Mouse (Mus musculus): Measurements from ENCODE around the gene Mmrn1. TPM values are rescaled to one million over a fixed set of nuclear protein-coding genes. Genes with fewer than 3 reads are reported as not detected.

The Mmrn1 gene
- polyA plus RNA-seq, 1 experiment, result not detected

DNA sequence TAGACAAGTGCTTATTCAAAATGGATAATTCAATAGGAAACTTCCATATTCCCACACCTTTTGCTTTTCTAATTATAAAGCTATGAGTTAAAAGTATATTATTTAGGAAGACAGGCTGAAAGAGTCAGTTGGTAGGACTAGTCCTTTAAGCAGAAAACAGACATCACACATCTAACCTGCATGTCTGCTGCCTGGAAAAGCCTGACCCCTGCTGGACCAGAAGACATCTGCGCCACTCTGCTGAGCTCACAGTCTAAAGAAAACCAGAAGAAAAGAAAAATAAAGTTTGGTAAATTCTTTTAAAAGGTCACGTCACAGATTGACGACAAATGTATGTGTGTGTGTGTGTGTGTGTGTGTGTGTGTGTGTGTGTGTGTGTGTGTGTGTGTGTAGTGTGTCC lies 25.6 kb downstream of the Mmrn1 start:
- Histone ChIP-seq H3K27me3 (ENCODE audit: control insufficient read depth, insufficient read depth, insufficient read length) (no peaks in the 10 kb centered on the region), H3K79me2 (ENCODE audit: control insufficient read depth, insufficient read depth) (no peaks in the 10 kb centered on the region), H3K36me3 (ENCODE audit: control insufficient read depth, insufficient read depth) (no peaks in the 10 kb centered on the region), H3K4me3 (no peak overlapping the region), H3K4me2 (ENCODE audit: low read depth) (no peak overlapping the region), H3ac (ENCODE audit: control insufficient read depth, insufficient read length) (no peak overlapping the region)
- TF ChIP-seq CEBPB (IDR thresholded peaks at IDR 0.05; ENCODE audit: insufficient read depth, poor library complexity, severe bottlenecking) (no peak), MAX (IDR thresholded peaks at IDR 0.05; ENCODE audit: low read depth) (no peak), POLR2A (IDR thresholded peaks at IDR 0.05; ENCODE audit: insufficient read length, low read depth) (no peak), MYOG (IDR thresholded peaks at IDR 0.05; ENCODE audit: control insufficient read depth in 1 of 3, insufficient read depth in 1 of 3, insufficient read length in 2 of 3, low read depth in 2 of 3) (no peak), MYOD1 (IDR thresholded peaks at IDR 0.05; ENCODE audit: control insufficient read depth in 1 of 3, insufficient read length in 2 of 3, low read depth in 2 of 3) (no peak), TCF12 (IDR thresholded peaks at IDR 0.05; ENCODE audit: insufficient read depth, poor library complexity, severe bottlenecking) (no peak), REST (IDR thresholded peaks at IDR 0.05; ENCODE audit: insufficient read depth, insufficient read length) (no peak), POLR2AphosphoS2 (IDR thresholded peaks at IDR 0.05; ENCODE audit: insufficient read length, low read depth) (no peak)

DNA sequence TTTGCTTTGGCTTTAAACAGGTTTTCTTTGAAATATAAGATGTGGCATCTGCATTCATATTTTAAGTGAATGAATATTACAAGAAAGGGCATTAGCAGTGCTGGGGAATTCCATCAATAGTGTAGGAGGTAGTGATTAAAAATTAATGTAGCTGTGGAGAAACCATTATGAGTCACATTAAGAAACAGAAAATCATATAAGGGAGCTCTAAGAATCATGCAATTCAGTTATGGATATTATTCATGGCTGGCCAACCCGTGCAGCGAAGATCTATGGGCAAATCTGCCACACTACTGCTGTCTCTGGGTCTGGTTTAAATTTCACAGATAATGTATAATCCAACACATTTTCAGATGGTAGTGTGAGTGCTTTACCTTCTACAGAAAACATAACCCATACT lies 36.5 kb downstream of the Mmrn1 start:
- Histone ChIP-seq H3K4me3 (no peak overlapping the region), H3K4me2 (ENCODE audit: low read depth) (no peak overlapping the region), H3ac (ENCODE audit: control insufficient read depth, insufficient read length) (no peak overlapping the region), H3K27me3 (ENCODE audit: control insufficient read depth, insufficient read depth, insufficient read length) (no peaks in the 10 kb centered on the region), H3K36me3 (ENCODE audit: control insufficient read depth, insufficient read depth) (no peaks in the 10 kb centered on the region), H3K79me2 (ENCODE audit: control insufficient read depth, insufficient read depth) (no peaks in the 10 kb centered on the region)
- TF ChIP-seq CEBPB (IDR thresholded peaks at IDR 0.05; ENCODE audit: insufficient read depth, poor library complexity, severe bottlenecking) (no peak), USF1 (IDR thresholded peaks at IDR 0.05; ENCODE audit: low read depth) (no peak), TCF3 (IDR thresholded peaks at IDR 0.05; ENCODE audit: insufficient read length, low read depth) (no peak)

DNA sequence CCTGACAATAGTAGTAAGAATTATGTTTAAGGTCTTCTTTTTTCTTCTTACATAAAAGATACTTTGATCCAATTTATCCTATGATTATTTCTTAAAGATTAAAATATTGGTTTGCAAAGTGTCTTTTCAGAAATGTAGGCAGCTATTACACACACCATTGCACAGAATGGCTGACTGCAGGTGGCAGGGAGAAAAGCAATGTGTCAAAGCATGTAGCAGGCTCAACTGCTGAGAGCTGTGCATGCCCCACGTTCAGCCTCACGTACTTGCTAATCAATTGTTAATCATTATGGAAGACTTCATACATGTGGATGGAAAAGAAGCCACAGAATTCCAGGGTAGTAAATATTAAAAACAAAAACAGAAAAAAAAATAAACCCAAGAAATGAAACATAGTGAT lies 37.1 kb downstream of the Mmrn1 start:
- TF ChIP-seq MAX (IDR thresholded peaks at IDR 0.05; ENCODE audit: low read depth) (no peak), SRF (IDR thresholded peaks at IDR 0.05; ENCODE audit: control insufficient read depth, insufficient read length, low read depth) (no peak), MYOD1 (IDR thresholded peaks at IDR 0.05; ENCODE audit: control insufficient read depth in 1 of 3, insufficient read length in 2 of 3, low read depth in 2 of 3) (no peak), CEBPB (IDR thresholded peaks at IDR 0.05; ENCODE audit: insufficient read depth, poor library complexity, severe bottlenecking) (no peak), POLR2A (IDR thresholded peaks at IDR 0.05; ENCODE audit: insufficient read length, low read depth) (no peak), REST (IDR thresholded peaks at IDR 0.05; ENCODE audit: insufficient read depth, insufficient read length) (no peak), USF1 (IDR thresholded peaks at IDR 0.05; ENCODE audit: low read depth) (no peak), TCF3 (IDR thresholded peaks at IDR 0.05; ENCODE audit: insufficient read length, low read depth) (no peak), TCF12 (IDR thresholded peaks at IDR 0.05; ENCODE audit: insufficient read depth, poor library complexity, severe bottlenecking) (no peak), MYOG (IDR thresholded peaks at IDR 0.05; ENCODE audit: control insufficient read depth in 1 of 3, insufficient read depth in 1 of 3, insufficient read length in 2 of 3, low read depth in 2 of 3) (no peak), POLR2AphosphoS2 (IDR thresholded peaks at IDR 0.05; ENCODE audit: insufficient read length, low read depth) (no peak), E2F4 (IDR thresholded peaks at IDR 0.05; ENCODE audit: insufficient read depth) (no peak)
- Histone ChIP-seq H3K36me3 (ENCODE audit: control insufficient read depth, insufficient read depth) (no peaks in the 10 kb centered on the region), H3K4me2 (ENCODE audit: low read depth) (no peak overlapping the region), H3K27me3 (ENCODE audit: control insufficient read depth, insufficient read depth, insufficient read length) (no peaks in the 10 kb centered on the region), H3K79me2 (ENCODE audit: control insufficient read depth, insufficient read depth) (no peaks in the 10 kb centered on the region), H3ac (ENCODE audit: control insufficient read depth, insufficient read length) (no peak overlapping the region), H3K4me3 (no peak overlapping the region)

DNA sequence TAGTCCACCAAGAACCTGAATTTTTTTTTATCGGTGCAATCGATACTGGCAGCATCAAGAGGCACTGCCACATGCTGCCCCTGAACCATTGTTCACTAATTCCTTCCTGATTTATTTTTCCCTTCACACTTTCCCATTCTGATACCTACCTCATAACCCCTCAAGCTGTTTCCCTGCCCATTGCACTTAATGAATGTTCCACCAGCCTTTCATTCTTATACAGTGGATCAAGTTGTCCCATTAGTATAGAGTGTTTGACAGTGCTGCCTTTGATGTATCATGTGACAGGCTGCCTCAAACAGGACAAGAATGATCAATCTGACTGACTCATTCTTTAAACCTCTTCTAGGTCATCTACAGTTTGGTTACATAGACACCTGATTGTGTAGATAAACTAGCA lies 37.9 kb downstream of the Mmrn1 start:
- TF ChIP-seq TCF12 (IDR thresholded peaks at IDR 0.05; ENCODE audit: insufficient read depth, poor library complexity, severe bottlenecking) (no peak), TCF3 (IDR thresholded peaks at IDR 0.05; ENCODE audit: insufficient read length, low read depth) (no peak), MYOG (IDR thresholded peaks at IDR 0.05; ENCODE audit: control insufficient read depth in 1 of 3, insufficient read depth in 1 of 3, insufficient read length in 2 of 3, low read depth in 2 of 3) (no peak), E2F4 (IDR thresholded peaks at IDR 0.05; ENCODE audit: insufficient read depth) (no peak), USF1 (IDR thresholded peaks at IDR 0.05; ENCODE audit: low read depth) (no peak), MAX (IDR thresholded peaks at IDR 0.05; ENCODE audit: low read depth) (no peak), POLR2A (IDR thresholded peaks at IDR 0.05; ENCODE audit: insufficient read length, low read depth) (no peak), MYOD1 (IDR thresholded peaks at IDR 0.05; ENCODE audit: control insufficient read depth in 1 of 3, insufficient read length in 2 of 3, low read depth in 2 of 3) (no peak), SRF (IDR thresholded peaks at IDR 0.05; ENCODE audit: control insufficient read depth, insufficient read length, low read depth) (no peak), POLR2AphosphoS2 (IDR thresholded peaks at IDR 0.05; ENCODE audit: insufficient read length, low read depth) (no peak), CEBPB (IDR thresholded peaks at IDR 0.05; ENCODE audit: insufficient read depth, poor library complexity, severe bottlenecking) (no peak)
- no peak overlapping the region for H3K4me3 ChIP-seq
- no peak overlapping the region for H3ac ChIP-seq (ENCODE audit: control insufficient read depth, insufficient read length)
- H3K27me3 ChIP-seq (ENCODE audit: control insufficient read depth, insufficient read depth, insufficient read length), result no peaks in the 10 kb centered on the region
- no peak overlapping the region for H3K4me2 ChIP-seq (ENCODE audit: low read depth)
- H3K36me3 ChIP-seq (ENCODE audit: control insufficient read depth, insufficient read depth), result no peaks in the 10 kb centered on the region
- no peaks in the 10 kb centered on the region for H3K79me2 ChIP-seq (ENCODE audit: control insufficient read depth, insufficient read depth)

DNA sequence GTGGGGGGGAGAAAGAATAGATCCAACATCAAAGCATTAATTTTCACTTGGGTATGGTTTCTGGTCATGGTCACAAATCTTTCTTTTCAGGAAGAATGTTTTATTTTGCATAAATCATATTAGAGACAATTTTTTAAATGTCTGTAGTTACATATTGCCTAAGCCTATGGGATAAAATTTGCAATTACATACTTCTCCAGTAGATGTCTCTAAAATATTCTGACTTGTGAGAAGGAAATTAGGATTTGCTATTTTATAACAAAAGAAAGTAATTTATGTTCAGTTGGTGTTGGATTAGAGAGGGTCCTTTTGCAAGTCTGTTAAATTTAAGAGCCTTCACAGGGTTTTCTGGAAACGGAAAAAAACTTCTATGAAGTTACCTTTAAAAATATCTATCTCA lies 39.0 kb downstream of the Mmrn1 start:
- Histone ChIP-seq H3K79me2 (ENCODE audit: control insufficient read depth, insufficient read depth) (no peaks in the 10 kb centered on the region), H3K27me3 (ENCODE audit: control insufficient read depth, insufficient read depth, insufficient read length) (no peaks in the 10 kb centered on the region), H3ac (ENCODE audit: control insufficient read depth, insufficient read length) (no peak overlapping the region), H3K36me3 (ENCODE audit: control insufficient read depth, insufficient read depth) (no peaks in the 10 kb centered on the region), H3K4me2 (ENCODE audit: low read depth) (no peak overlapping the region), H3K4me3 (no peak overlapping the region)
- no peak for TF ChIP-seq POLR2AphosphoS2 (IDR thresholded peaks at IDR 0.05; ENCODE audit: insufficient read length, low read depth)
- no peak for TF ChIP-seq USF1 (IDR thresholded peaks at IDR 0.05; ENCODE audit: low read depth)
- TF ChIP-seq MYOG (IDR thresholded peaks at IDR 0.05; ENCODE audit: control insufficient read depth in 1 of 3, insufficient read depth in 1 of 3, insufficient read length in 2 of 3, low read depth in 2 of 3), result no peak
- no peak for TF ChIP-seq E2F4 (IDR thresholded peaks at IDR 0.05; ENCODE audit: insufficient read depth)
- TF ChIP-seq TCF12 (IDR thresholded peaks at IDR 0.05; ENCODE audit: insufficient read depth, poor library complexity, severe bottlenecking), result no peak
- TF ChIP-seq MYOD1 (IDR thresholded peaks at IDR 0.05; ENCODE audit: control insufficient read depth in 1 of 3, insufficient read length in 2 of 3, low read depth in 2 of 3), result no peak
- no peak for TF ChIP-seq POLR2A (IDR thresholded peaks at IDR 0.05; ENCODE audit: insufficient read length, low read depth)
- no peak for TF ChIP-seq REST (IDR thresholded peaks at IDR 0.05; ENCODE audit: insufficient read depth, insufficient read length)
- TF ChIP-seq SRF (IDR thresholded peaks at IDR 0.05; ENCODE audit: control insufficient read depth, insufficient read length, low read depth), result no peak
- no peak for TF ChIP-seq TCF3 (IDR thresholded peaks at IDR 0.05; ENCODE audit: insufficient read length, low read depth)
- no peak for TF ChIP-seq MAX (IDR thresholded peaks at IDR 0.05; ENCODE audit: low read depth)
- no peak for TF ChIP-seq CEBPB (IDR thresholded peaks at IDR 0.05; ENCODE audit: insufficient read depth, poor library complexity, severe bottlenecking)

Measured in myocyte (in vitro differentiated cells).